In the genomic region with DNA sequence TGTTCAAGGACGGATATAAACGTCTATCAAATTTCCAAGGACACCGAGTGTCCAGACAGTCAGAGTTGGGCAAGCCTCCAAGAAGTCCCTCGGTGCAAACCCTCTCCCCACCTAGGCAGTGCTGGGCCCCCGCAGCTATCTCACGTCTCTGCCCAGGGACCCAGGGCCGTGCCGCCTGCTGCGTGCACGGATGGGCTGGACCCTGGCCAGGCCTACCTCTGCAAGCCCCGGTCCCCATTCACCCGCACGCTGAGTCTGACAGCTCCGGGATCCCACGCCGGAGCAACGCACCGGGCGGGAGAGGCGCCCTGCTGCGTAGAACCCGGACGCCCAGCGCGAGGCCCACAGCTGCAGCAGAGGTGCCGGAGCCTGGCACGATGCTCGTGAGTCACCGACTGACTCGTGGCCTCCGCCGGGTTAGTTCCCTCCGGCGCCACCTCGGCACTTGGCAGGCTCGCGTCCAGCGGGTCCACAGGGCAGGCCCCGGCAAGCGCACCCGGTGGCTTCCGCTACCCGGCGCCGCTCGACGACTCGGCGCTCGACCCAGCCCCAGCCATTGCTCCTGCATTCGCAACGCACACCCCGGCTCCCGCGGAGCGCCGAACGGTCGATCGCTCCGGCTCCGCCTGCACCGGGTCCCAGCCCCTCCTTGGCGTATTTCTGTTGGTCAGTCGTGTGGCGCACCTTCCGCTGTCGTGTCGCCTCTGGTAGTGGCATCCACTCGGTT, we compare ENCODE assay signal across 8 mouse cellular contexts. TPM values are rescaled to one million over a fixed set of nuclear protein-coding genes. Genes with fewer than 3 reads are reported as not detected.
DNase-seq lines count a peak whose midpoint lies in the region; ATAC-seq and TF ChIP-seq lines count a peak whose summit lies in the region.

No protein-coding gene starts in this region.

- TF ChIP-seq CTCF in small intestine, adult 2 months (IDR thresholded peaks at IDR 0.05; ENCODE audit: extremely low read depth, insufficient read length, insufficient replicate concordance, low read depth, low read length) = no peak

- DNase-seq in 3134 (ENCODE audit: extremely low read depth, insufficient read length, low spot score) = peak; percentile 100
- peak; percentile 94 to 97 for DNase-seq in adrenal gland, postnatal 36 days
- DNase-seq in heart, adult 18-20 months = peak; percentile 92 to 96
- peak; percentile 92 for DNase-seq in kidney, adult 18-20 months
- peak; percentile 95 for DNase-seq in limb, embryonic 11.5 days (ENCODE audit: low spot score)

- WGBS in embryonic facial prominence, embryonic 12.5 days = under 1% methylated on average over 69 of the region's 70 CpGs
- WGBS in limb, embryonic 11.5 days = under 1% methylated on average over 70 of the region's 70 CpGs
- under 1% methylated on average over 70 of the region's 70 CpGs for WGBS in midbrain, embryonic 13.5 days
- under 1% methylated on average over 70 of the region's 70 CpGs for WGBS in small intestine, adult 2 months

- H3K9ac ChIP-seq in embryonic facial prominence, embryonic 12.5 days = peak overlapping the region; percentile 88
- peak overlapping the region; percentile 83 for H3K9ac ChIP-seq in limb, embryonic 11.5 days (ENCODE audit: low read length)
- peak overlapping the region; percentile 86 for H3K9ac ChIP-seq in midbrain, embryonic 13.5 days (replicated peaks)

- H3K27me3 ChIP-seq in embryonic facial prominence, embryonic 12.5 days = no peaks in the 10 kb centered on the region
- no peaks in the 10 kb centered on the region for H3K27me3 ChIP-seq in limb, embryonic 11.5 days (ENCODE audit: control insufficient read depth, insufficient read depth, low read length)
- H3K27me3 ChIP-seq in midbrain, embryonic 13.5 days = peaks cover 16% of the 10 kb centered on the region
- no peaks in the 10 kb centered on the region for H3K27me3 ChIP-seq in small intestine, adult 2 months (ENCODE audit: control insufficient read depth, insufficient read depth, low read length)

- H3K4me3 ChIP-seq in embryonic facial prominence, embryonic 12.5 days = peak overlapping the region; percentile 87
- H3K4me3 ChIP-seq in limb, embryonic 11.5 days (ENCODE audit: low read depth, low read length) = peak overlapping the region; percentile 96
- H3K4me3 ChIP-seq in midbrain, embryonic 13.5 days (replicated peaks) = peak overlapping the region; percentile 76
- H3K4me3 ChIP-seq in small intestine, adult 2 months (ENCODE audit: low read depth, low read length) = peak overlapping the region; percentile 96

- peak; percentile 60; the same call in 1 of the 2 replicates for TF ChIP-seq POLR2A in small intestine, adult 2 months (IDR thresholded peaks at IDR 0.05; ENCODE audit: low read depth, low read length)

- H3K4me1 ChIP-seq in embryonic facial prominence, embryonic 12.5 days = peaks cover 9% of the 10 kb centered on the region
- 0 out of 2 replicates have a peak, but pooled peaks cover 3% of the 10 kb centered on the region for H3K4me1 ChIP-seq in limb, embryonic 11.5 days (ENCODE audit: control insufficient read depth, insufficient read depth, low read length)
- H3K4me1 ChIP-seq in midbrain, embryonic 13.5 days (replicated peaks) = peaks cover 26% of the 10 kb centered on the region
- H3K4me1 ChIP-seq in small intestine, adult 2 months (ENCODE audit: control insufficient read depth, insufficient read depth, insufficient read length, low read length) = peaks cover 15% of the 10 kb centered on the region

- H3K4me2 ChIP-seq in embryonic facial prominence, embryonic 12.5 days (replicated peaks) = peak overlapping the region; percentile 80
- peak overlapping the region; percentile 91 for H3K4me2 ChIP-seq in limb, embryonic 11.5 days (ENCODE audit: low read depth, severe bottlenecking)
- H3K4me2 ChIP-seq in midbrain, embryonic 13.5 days (replicated peaks) = peak overlapping the region; percentile 70

- H3K36me3 ChIP-seq in embryonic facial prominence, embryonic 12.5 days = no peaks in the 10 kb centered on the region
- H3K36me3 ChIP-seq in limb, embryonic 11.5 days (ENCODE audit: control insufficient read depth, insufficient read depth, low read length) = no peaks in the 10 kb centered on the region
- H3K36me3 ChIP-seq in midbrain, embryonic 13.5 days = no peaks in the 10 kb centered on the region
- no peaks in the 10 kb centered on the region for H3K36me3 ChIP-seq in small intestine, adult 2 months (ENCODE audit: control insufficient read depth, insufficient read depth, low read length)

- H3K9me3 ChIP-seq in embryonic facial prominence, embryonic 12.5 days = no peaks in the 10 kb centered on the region
- H3K9me3 ChIP-seq in limb, embryonic 11.5 days (ENCODE audit: control insufficient read depth, low read length) = no peaks in the 10 kb centered on the region
- no peaks in the 10 kb centered on the region for H3K9me3 ChIP-seq in midbrain, embryonic 13.5 days

- ATAC-seq in embryonic facial prominence, embryonic 12.5 days (ENCODE audit: insufficient number of reproducible peaks, insufficient read depth, low FRiP score, low TSS enrichment) = peak; percentile 96
- peak; percentile 96 for ATAC-seq in limb, embryonic 11.5 days (ENCODE audit: insufficient number of reproducible peaks, low FRiP score, low TSS enrichment, low read depth)
- ATAC-seq in midbrain, embryonic 13.5 days = peak; percentile 98

- H3K27ac ChIP-seq in embryonic facial prominence, embryonic 12.5 days = peak overlapping the region; percentile 69; the same call in 1 of the 2 replicates
- H3K27ac ChIP-seq in limb, embryonic 11.5 days (replicated peaks; ENCODE audit: low read depth, low read length) = 0 out of 2 replicates have a peak overlapping the region, but pooled peaks have one; percentile 21
- H3K27ac ChIP-seq in midbrain, embryonic 13.5 days = peak overlapping the region; percentile 83
- H3K27ac ChIP-seq in small intestine, adult 2 months (ENCODE audit: insufficient read depth, low read depth, low read length) = peak overlapping the region; percentile 99

RNA-seq across cellular contexts. Expression of a gene that starts 11.7 kb away (rescaled TPM):
- 10 to 100 TPM; 27.2 to 47.5 TPM for total RNA-seq in adrenal gland, postnatal 36 days (2021)
- 20.4 and 23.8 TPM in 2 replicates for polyA plus RNA-seq in embryonic facial prominence, embryonic 12.5 days (2016; fragmentation: Nextera tagmentation; extraction: Ambion mirVana)
- total RNA-seq in heart, adult 18-20 months (2021) = 10 to 100 TPM; 29.2 to 32.6 TPM
- 20.7 and 20.8 TPM in 2 replicates for polyA plus RNA-seq in limb, embryonic 11.5 days (2014; fragmentation: Nextera tagmentation; extraction: Ambion mirVana)
- 20.4 and 21.3 TPM in 2 replicates for polyA plus RNA-seq in midbrain, embryonic 13.5 days (2015; fragmentation: Nextera tagmentation; extraction: Ambion mirVana)
- 26.9 and 40.6 TPM in 2 replicates for polyA plus RNA-seq in small intestine, adult 2 months (2012; rRNA removed)

Comparison
In these comparisons a context has a peak if more than half of its experiments do, and no peak if none do; other contexts are left out.
1. Peak in every context shown above with its lines: DNase-seq, ATAC-seq, H3K4me3 ChIP-seq and H3K27ac ChIP-seq.
2. H3K27ac ChIP-seq: peak in every context shown above with its lines; median percentile 99 in small intestine, adult 2 months; 83 in midbrain, embryonic 13.5 days; 69 in embryonic facial prominence, embryonic 12.5 days; 21 in limb, embryonic 11.5 days.